Mouse (Mus musculus) MEL (cell line): ENCODE measurements around the gene Gli1.

Experiments used
- CTCF ChIP-seq, 3 experiments: IDR thresholded peaks in 2 of 3; conservative IDR thresholded peaks in 1 of 3; 2 replicates each; pipeline ENCODE4 v1.5.1; 2011 to 2012; ENCODE audit warnings: low read length in 3 of 3, low read depth in 2 of 3, mild to moderate bottlenecking in 2 of 3, improper control_type of control experiment in 1 of 3, inconsistent platforms in 1 of 3, mixed read lengths in 1 of 3, moderate library complexity in 1 of 3; ENCODE audit not compliant: control insufficient read depth in 1 of 3, insufficient read depth in 1 of 3, poor library complexity in 1 of 3, severe bottlenecking in 1 of 3
- EP300 ChIP-seq, 2 experiments: IDR thresholded peaks; 2 replicates each; pipeline ENCODE4 v1.6.1; 2011; ENCODE audit warnings: improper control_type of control experiment in 2 of 2, low read length in 2 of 2, low read depth in 1 of 2, mild to moderate bottlenecking in 1 of 2
- ETS1 ChIP-seq: IDR thresholded peaks from 2 replicates; pipeline ENCODE4 v1.6.1; 2012; ENCODE audit warnings: low read depth, mild to moderate bottlenecking, inconsistent platforms, low read length, improper control_type of control experiment, moderate library complexity
- GATA1 ChIP-seq: IDR thresholded peaks from 2 replicates; pipeline ENCODE4 v1.6.1; 2011; ENCODE audit warnings: low read depth, low read length, improper control_type of control experiment
- JUND ChIP-seq: IDR thresholded peaks from 2 replicates; pipeline ENCODE4 v1.6.1; 2011; ENCODE audit warnings: low read depth, mild to moderate bottlenecking, improper control_type of control experiment, low read length
- MAX ChIP-seq: IDR thresholded peaks from 2 replicates; pipeline ENCODE4 v1.6.1; 2011; ENCODE audit warnings: low read length, improper control_type of control experiment
- POLR2A ChIP-seq, 2 experiments: IDR thresholded peaks; 2 replicates each; pipeline ENCODE4 v1.6.1; 2011 to 2012; ENCODE audit warnings: low read length in 2 of 2, mild to moderate bottlenecking in 2 of 2, control low read depth in 1 of 2, improper control_type of control experiment in 1 of 2, low read depth in 1 of 2, moderate library complexity in 1 of 2; ENCODE audit not compliant: control insufficient read depth in 1 of 2, insufficient read depth in 1 of 2, poor library complexity in 1 of 2
- POLR2AphosphoS2 ChIP-seq: IDR thresholded peaks from 2 replicates; pipeline ENCODE4 v1.6.1; 2011; ENCODE audit warnings: low read length, improper control_type of control experiment
- TAL1 ChIP-seq: IDR thresholded peaks from 2 replicates; pipeline ENCODE4 v1.6.1; 2012; ENCODE audit warnings: mild to moderate bottlenecking, inconsistent platforms, low read length, moderate library complexity, mixed read lengths
- TBP ChIP-seq: IDR thresholded peaks from 2 replicates; pipeline ENCODE4 v1.8.0; 2011; ENCODE audit warnings: low read depth, low read length, improper control_type of control experiment

DNA sequence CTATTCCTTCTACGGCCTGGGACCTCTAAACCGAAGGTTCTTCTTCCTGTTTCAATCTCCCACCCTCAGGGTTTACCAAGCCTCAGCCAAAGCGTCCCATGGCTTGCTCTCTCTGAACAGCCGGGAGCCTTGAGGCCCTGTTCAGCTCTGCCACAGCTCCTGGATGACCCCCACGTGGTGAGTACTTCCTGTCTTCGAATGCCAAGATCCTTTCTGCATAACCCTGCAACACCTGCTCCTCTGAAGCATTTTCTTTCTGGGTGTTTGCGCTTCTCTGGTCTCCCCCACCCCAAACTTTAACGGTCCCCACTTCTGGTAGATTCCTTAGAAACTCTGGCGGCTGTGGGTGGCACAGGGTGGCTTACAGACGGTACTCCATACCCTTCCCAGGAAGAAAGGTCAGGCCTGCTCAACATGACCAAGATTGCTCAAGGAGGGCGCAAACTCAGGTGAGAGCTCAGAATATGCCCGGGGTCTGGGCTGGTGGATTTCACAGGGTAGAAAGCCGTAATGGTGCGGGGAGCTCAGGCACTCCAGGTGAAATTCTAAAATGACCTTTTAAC lies 16.2 kb downstream of the Gli1 start:
- TF ChIP-seq CTCF (IDR thresholded peaks at IDR 0.05 in 2 of 3, conservative IDR thresholded peaks at IDR 0.05 in 1 of 3; ENCODE audit: control insufficient read depth in 1 of 3, insufficient read depth in 1 of 3, low read depth in 2 of 3, low read length in 3 of 3, poor library complexity in 1 of 3, severe bottlenecking in 1 of 3) (no peak), JUND (no peak), TBP (no peak), EP300 (IDR thresholded peaks at IDR 0.05; ENCODE audit: low read depth in 1 of 2, low read length in 2 of 2) (no peak), TAL1 (no peak), MAX (no peak), ETS1 (no peak), POLR2AphosphoS2 (no peak), POLR2A (IDR thresholded peaks at IDR 0.05; ENCODE audit: control insufficient read depth in 1 of 2, insufficient read depth in 1 of 2, low read depth in 1 of 2, low read length in 2 of 2, poor library complexity in 1 of 2) (no peak), GATA1 (no peak)
